Mouse (Mus musculus): Measurements from ENCODE around the gene C1qc. TPM values are rescaled to one million over a fixed set of nuclear protein-coding genes. Genes with fewer than 3 reads are reported as not detected.

The C1qc gene
- total RNA-seq, 2 experiments from 2014 or later: 0.57 TPM; not detected in 1

GRCm38 (mm10) chr4:136898084-136898598 lies 5.3 kb upstream of the C1qc start:
- no peak for ATAC-seq (replicated peaks; ENCODE audit: poor library complexity, severe bottlenecking)

- ATAC-seq (replicated peaks; ENCODE audit: poor library complexity, severe bottlenecking): no peak
These were observed 3.6 kb upstream of the C1qc start for GRCm38 (mm10) chr4:136896461-136896860.

- ATAC-seq (replicated peaks; ENCODE audit: poor library complexity, severe bottlenecking): no peak
These were observed 3.0 kb upstream of the C1qc start for GRCm38 (mm10) chr4:136895861-136896260.

DNA sequence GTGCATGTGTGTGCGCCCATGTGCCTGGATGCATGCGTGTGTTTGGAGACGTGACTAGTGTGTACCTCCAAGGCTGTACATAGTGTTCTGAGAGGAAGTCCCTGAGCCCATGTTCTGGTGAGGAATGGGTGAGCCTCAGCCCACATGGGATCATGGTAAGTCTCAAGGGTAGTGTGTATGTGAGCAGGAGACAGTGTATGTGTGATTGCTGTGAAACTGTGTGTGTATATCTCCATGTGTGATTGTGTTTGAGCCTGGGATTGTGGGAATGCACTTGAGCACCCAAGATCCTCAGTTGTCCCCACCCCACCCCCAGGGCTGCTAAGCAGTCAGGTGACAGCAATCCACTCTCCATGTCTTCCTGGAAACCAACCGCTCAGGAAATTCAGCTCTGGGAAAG lies 2.0 kb upstream of the C1qc start:
- ATAC-seq (replicated peaks; ENCODE audit: poor library complexity, severe bottlenecking): no peak

GRCm38 (mm10) chr4:136893691-136894543 lies 1.1 kb upstream of the C1qc start:
- ATAC-seq (replicated peaks; ENCODE audit: poor library complexity, severe bottlenecking): no peak

DNA sequence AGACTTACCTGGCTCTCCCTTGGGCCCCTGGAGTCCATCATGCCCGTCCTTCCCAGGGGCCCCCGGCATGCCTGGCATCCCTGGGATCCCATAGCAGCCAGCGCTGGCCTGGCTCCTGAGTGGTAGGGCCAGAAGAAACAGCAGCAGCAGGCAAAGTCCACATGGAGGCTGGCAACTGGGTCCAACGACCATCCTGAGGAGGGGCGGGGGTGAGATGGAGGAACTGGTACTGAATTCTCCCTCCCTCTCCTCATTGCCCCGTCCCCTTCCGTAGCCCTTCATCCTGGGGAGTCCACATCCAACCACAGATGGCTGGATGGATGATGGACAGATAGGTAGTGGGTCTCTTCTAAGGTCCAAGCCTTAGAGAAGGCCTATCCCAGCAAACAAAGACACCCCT lies 494 bp downstream of the C1qc start:
- ATAC-seq (replicated peaks; ENCODE audit: poor library complexity, severe bottlenecking): no peak

- ATAC-seq (replicated peaks; ENCODE audit: poor library complexity, severe bottlenecking): no peak
These were observed 1.8 kb downstream of the C1qc start for GRCm38 (mm10) chr4:136891115-136891514.

DNA sequence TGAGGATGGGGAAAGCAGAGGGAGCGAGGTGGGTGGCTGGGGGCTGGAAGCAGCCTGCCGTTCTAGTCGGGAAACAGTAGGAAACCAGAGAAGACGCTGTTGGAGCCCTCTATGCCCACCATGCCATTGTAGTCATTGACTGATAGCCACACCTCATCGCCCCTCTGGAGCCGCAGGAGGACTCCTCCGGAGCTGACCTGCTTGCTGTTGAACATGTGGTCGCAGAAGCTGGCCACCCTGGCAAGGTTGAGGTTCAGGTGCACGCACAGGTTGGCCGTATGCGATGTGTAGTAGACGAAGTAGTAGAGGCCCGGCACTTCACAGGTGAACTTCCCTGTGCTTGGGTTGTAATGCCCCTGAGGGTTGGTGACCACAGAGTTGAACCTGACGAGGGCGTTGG lies 2.9 kb downstream of the C1qc start:
- no peak for ATAC-seq (replicated peaks; ENCODE audit: poor library complexity, severe bottlenecking)

DNA sequence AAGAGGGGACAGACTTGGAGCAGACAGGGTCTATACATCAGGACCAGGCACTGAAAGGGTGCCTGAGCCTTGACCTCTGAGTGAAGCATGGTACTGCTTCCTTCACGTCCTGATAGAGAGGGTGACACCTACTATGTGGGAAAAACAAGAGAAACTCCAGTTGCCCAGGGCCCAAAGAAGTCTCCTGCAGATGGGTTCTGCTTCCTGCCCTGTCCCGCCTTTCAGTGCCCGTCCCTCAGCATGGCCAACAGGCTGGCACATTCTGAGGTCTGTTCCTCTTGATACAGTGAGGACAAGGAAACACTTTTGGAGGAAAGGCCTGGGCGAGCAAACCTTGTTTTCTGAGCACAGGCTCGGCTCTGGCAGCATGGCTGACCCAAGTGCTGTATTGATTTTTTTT lies 5.2 kb downstream of the C1qc start:
- no peak for ATAC-seq (replicated peaks; ENCODE audit: poor library complexity, severe bottlenecking)

- ATAC-seq (replicated peaks; ENCODE audit: poor library complexity, severe bottlenecking): peak; percentile 56
These were observed 6.8 kb downstream of the C1qc start, which contains the start of gene C1qb for GRCm38 (mm10) chr4:136886101-136886500. C1qb (minus strand) TSS chr4:136886187.

DNA sequence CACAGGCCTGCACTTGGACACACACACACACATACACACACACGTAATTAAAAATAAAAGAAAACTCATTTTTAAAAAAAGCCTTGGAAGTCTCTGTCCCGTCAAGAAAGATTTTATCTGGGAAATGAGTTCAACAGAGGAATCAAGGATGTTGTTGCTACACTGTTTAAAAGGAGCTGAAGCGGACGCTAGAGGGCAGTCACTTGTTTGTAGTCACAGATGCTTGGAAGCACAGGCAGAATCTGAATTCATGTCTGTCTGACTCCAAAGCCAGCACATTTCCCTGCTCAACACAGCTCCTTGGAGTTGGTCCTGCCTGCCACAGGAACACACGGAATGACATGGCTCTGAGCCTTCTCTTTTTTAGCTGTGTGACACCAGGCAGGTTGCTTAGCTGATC lies 14.3 kb downstream of the C1qc start:
- no peak for ATAC-seq (replicated peaks; ENCODE audit: poor library complexity, severe bottlenecking)

GRCm38 (mm10) chr4:136878171-136878570 lies 14.7 kb downstream of the C1qc start:
- ATAC-seq (replicated peaks; ENCODE audit: poor library complexity, severe bottlenecking): no peak

GRCm38 (mm10) chr4:136876971-136877370 lies 15.9 kb downstream of the C1qc start:
- peak; percentile 44 for ATAC-seq (replicated peaks; ENCODE audit: poor library complexity, severe bottlenecking)

DNA sequence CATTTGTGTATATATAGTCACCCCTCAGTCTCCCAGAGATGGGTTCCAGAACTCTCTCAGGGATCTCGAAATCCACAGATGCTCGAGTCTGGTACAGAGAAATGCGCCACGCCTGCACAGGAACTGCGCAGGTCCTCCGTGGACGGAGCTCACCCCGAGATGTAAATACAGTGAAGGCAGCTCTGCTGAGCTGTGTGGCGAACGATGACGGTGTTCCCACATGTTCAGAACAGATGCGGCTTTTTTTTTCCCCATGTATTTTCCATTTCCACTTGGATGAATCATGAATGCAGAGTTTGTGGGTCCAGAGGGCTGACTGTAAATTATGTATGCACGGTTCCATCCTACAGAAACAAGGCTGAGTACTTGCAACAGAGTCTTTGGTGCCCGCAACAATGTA lies 17.9 kb downstream of the C1qc start:
- no peak for ATAC-seq (replicated peaks; ENCODE audit: poor library complexity, severe bottlenecking)

DNA sequence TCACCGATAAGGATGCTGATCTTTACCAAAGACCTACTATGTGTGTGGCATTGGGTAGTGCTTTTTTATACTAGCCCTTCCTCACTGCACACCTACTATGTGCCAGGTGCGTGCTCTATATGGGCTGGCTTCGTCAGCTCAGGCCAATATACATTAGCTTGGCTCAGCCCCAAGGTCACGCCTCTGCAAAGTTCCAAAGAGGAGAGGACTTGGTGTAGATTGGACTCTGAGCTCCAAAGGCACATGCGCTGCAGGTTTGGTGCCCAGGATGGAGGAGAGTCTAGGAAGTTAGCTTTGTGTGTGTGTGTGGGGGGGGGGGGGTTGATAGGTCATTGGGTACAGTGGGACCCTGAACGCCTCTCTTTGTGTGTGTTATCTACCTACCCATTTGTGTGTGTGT lies 24.5 kb downstream of the C1qc start:
- no peak for ATAC-seq (replicated peaks; ENCODE audit: poor library complexity, severe bottlenecking)

DNA sequence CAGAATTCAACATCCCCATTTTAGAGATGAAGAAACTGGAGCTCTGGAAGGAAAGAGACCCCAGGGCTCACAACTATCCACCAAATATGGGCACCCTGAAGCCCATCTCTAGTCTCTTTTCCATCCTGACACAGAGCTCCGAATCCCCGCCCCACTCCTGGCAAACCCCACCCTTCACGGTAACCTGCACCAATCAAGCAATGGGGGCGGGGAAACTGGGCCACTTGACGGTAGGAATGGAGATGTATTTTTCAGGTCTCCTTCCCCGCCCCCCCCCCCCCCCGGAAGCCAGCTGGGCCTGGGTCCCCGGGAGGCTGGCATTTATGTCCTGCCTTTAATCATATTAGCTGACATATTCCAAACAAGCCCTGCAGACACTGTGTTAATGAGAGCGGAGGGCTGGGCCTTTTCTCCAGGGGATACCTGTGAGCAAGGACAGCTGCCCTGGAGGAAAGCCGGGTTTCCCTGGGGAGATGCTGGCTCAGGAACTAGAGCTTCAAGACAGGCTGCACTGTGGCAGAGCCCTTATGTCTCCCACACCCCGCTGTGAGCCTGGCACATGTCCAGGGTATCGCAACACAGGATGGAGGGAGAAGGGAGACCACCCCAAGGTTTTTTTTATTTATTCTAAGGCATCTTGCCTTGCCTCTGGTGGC lies 25.0 kb downstream of the C1qc start:
- ATAC-seq (replicated peaks; ENCODE audit: poor library complexity, severe bottlenecking): no peak

DNA sequence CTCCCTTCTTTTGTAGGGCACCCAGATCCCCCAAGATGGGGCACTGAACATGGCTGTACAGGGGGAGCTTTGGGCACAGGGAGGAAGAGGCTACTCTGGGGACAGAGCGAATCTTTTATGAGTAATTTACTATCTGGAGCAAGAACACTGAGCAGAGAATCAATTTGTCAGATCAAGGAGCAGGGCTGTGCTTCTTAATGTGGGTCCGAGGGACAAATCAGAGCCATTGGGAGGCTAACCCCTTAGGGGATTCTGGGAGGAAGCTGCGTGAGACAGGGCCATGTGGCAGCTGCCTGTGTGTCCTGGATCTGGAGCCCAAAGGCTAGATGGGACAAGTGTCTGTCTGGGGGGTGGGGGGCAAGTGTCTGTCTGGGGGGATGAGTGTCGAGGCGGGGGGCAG lies 27.3 kb downstream of the C1qc start:
- no peak for ATAC-seq (replicated peaks; ENCODE audit: poor library complexity, severe bottlenecking)

GRCm38 (mm10) chr4:136864751-136865470 lies 28.0 kb downstream of the C1qc start:
- ATAC-seq (replicated peaks; ENCODE audit: poor library complexity, severe bottlenecking): no peak

- ATAC-seq (replicated peaks; ENCODE audit: poor library complexity, severe bottlenecking): no peak
These were observed 29.3 kb downstream of the C1qc start for GRCm38 (mm10) chr4:136863517-136863916.

DNA sequence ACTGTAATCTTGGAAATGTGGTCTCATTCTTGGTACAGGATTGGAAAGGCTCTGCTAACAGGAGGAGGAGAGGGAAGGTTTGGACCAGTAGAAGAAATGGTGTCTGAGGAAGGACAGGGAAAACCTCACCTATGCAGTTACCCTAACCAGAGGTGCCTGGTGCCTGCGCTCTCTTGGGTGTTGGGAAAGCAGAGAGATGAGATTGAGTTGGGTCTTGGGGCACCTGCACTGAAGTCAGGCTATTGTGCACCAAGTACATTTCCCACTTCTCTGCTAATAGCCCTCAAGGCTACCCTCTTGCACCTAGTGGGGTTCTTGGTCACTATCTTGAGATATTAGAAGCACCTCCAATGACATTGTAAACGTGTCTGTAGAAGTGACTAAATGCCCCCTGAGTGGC lies 30.5 kb downstream of the C1qc start:
- no peak for ATAC-seq (replicated peaks; ENCODE audit: poor library complexity, severe bottlenecking)

- no peak for ATAC-seq (replicated peaks; ENCODE audit: poor library complexity, severe bottlenecking)
These were observed 31.1 kb downstream of the C1qc start for GRCm38 (mm10) chr4:136861806-136862205.
